Mouse (Mus musculus) layer of hippocampus, postnatal 10 days (tissue): ENCODE results near the gene Slc9a1. TPM values are rescaled to one million over a fixed set of nuclear protein-coding genes. Genes with fewer than 3 reads are reported as not detected.

ENCODE experiments used
- DNase-seq, 2 experiments: peaks; one replicate each; pipeline ENCODE4 v3.0.0; 2021; ENCODE audit warnings: low spot score in 2 of 2
- long read RNA-seq: library from polyadenylated mRNA; stranded (forward); transcript quantifications from one replicate; pipeline ENCODE4 v2.0.0, GENCODE M21; 2023
- total RNA-seq, 2 experiments: library from RNA; stranded (reverse); gene quantifications; 2 replicates each; pipeline ENCODE4 v1.2.3; 2021

Slc9a1 gene
- total RNA-seq: 10 to 100 TPM; 45.5 to 47.4 TPM
- long read RNA-seq, full-length matches to known transcripts: 2 of 6 reads
- long read RNA-seq, partial matches to known transcripts: 4 of 6 reads
- long read RNA-seq, other reads (novel, unspliced or antisense): 0 of 6 reads

- DNase-seq: peak; percentile 95 to 97
Observed at GRCm38 (mm10) chr4:133369553-133370297, at the start of gene Slc9a1. Slc9a1 (plus strand) TSS chr4:133369706.

GRCm38 (mm10) chr4:133328129-133328528 lies 41.4 kb upstream of the Slc9a1 start:
- no peak for DNase-seq

- DNase-seq: no peak
Observed at GRCm38 (mm10) chr4:133330296-133330695, 39.2 kb upstream of the Slc9a1 start.

- no peak for DNase-seq
Observed at GRCm38 (mm10) chr4:133333306-133333705, 36.2 kb upstream of the Slc9a1 start.

- DNase-seq: no peak
Observed at GRCm38 (mm10) chr4:133337833-133338520, 31.5 kb upstream of the Slc9a1 start.

GRCm38 (mm10) chr4:133338521-133339095 lies 30.9 kb upstream of the Slc9a1 start:
- DNase-seq: no peak

GRCm38 (mm10) chr4:133339148-133339749 lies 30.3 kb upstream of the Slc9a1 start:
- DNase-seq: peak; percentile 99 to 100

- no peak for DNase-seq
Observed at GRCm38 (mm10) chr4:133340217-133340616, 29.3 kb upstream of the Slc9a1 start.

GRCm38 (mm10) chr4:133344112-133344511 lies 25.4 kb upstream of the Slc9a1 start:
- DNase-seq: peak; percentile 54 to 60

- DNase-seq: no peak
Observed at GRCm38 (mm10) chr4:133345702-133346101, 23.8 kb upstream of the Slc9a1 start.

GRCm38 (mm10) chr4:133346577-133346976 lies 22.9 kb upstream of the Slc9a1 start:
- DNase-seq: no peak

- DNase-seq: no peak
Observed at GRCm38 (mm10) chr4:133347624-133348023, 21.9 kb upstream of the Slc9a1 start.

- DNase-seq: no peak
Observed at GRCm38 (mm10) chr4:133348051-133348775, 21.3 kb upstream of the Slc9a1 start.

GRCm38 (mm10) chr4:133352797-133353196 lies 16.7 kb upstream of the Slc9a1 start:
- DNase-seq: no peak

- no peak for DNase-seq
Observed at GRCm38 (mm10) chr4:133353367-133354365, 15.8 kb upstream of the Slc9a1 start, which contains the start of gene Wdtc1. Wdtc1 (minus strand) TSS chr4:133353481.

- no peak for DNase-seq
Observed at GRCm38 (mm10) chr4:133354641-133355040, 14.9 kb upstream of the Slc9a1 start.

GRCm38 (mm10) chr4:133370298-133371274 lies 1.1 kb downstream of the Slc9a1 start:
- no peak for DNase-seq

GRCm38 (mm10) chr4:133371621-133372277 lies 2.2 kb downstream of the Slc9a1 start:
- no peak for DNase-seq
